Mouse (Mus musculus): Measurements from ENCODE around the gene Plekhg5. TPM values are rescaled to one million over a fixed set of nuclear protein-coding genes. Genes with fewer than 3 reads are reported as not detected.

Plekhg5 gene
- 42.2 and 57.4 TPM in 2 replicates for polyA plus RNA-seq (2012; ENCODE audit: low replicate concordance)

DNA sequence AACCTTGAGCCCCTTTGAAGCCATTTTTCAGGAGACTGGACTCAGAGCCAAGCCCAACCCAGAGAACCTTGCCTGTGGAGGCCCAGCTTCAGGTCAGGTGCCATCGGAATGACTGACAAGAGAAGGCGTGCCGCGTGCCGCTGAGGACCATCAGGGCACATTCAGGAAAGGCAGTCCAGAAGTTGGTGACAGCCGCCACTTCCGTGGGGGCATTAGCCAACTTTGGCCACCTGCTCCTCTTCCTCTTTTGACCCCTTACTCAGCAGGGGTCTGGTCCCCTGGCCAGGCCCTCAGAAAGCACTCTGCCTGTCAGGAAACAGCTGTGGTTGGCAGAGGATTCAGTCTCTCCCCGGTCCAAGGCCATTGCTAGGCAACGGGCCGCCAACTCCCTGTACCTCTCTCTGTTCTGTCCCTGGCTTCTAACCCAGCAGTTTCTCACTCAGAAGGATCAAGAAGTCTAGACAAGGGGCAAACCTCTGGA, at the start of gene Plekhg5:
Gene Plekhg5 (plus strand): TSS at position 378 of the 481 bp plus-strand sequence.

DNA sequence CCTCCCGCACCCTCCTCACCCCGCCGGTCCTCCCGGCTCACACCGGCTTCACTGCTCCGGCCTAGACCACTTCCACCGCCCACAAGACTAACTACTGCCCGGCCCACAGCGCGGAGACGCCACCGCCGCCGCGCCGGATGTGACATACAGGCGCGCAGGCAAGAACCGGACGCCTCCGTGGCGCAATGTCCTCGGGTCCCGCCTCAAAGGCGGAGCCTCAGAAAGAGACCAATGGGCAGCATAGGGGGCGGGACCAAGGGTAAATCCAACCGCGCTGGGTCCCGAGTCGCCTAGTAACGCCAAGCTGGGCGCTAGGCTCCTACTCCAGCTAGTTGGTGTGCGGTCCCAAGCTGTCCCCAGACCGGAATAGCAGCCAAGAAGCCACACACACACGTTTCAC, 44.8 kb upstream of the Plekhg5 start, which contains the start of gene Zbtb48:
Gene Zbtb48 (minus strand): TSS at position 148 of the 400 bp plus-strand sequence.

DNA sequence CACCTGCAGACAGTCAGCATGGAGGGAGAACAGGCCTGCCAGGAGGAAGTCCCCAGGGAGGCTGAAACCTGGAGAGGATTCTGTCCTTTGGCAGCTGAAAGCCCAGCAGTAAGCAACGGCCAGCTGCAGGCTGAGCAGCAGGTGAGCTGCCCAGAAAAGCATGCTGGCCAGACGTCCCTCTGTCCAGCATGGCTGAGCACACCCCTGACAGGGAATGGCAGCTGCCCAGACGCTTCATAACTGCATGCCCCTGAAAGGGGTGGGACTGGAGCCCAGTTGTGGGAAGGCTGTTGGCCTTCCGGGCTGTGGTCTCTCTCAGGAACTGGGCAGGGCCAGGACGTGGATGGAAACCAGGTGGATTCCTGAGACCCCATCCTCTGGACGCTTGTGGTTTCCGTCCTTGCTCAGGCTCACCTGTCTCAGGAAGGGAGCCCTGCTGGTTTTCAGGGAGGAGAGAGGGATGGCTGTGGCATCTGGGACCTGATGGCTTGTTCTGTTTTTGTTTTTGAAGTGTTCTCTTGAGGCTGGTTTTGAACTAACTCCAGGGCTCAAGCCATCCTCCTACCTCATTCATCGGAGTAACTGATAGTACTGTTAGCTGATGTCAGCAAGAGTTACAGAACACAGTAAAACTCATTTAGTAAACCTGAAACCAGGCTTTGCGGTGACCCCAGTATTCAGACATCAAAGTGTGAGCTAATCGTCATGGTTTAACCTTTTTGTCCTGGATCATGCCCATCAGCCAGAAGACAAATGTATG, 33.9 kb upstream of the Plekhg5 start, which contains the start of gene Tas1r1:
Gene Tas1r1 (minus strand): TSS at position 344 of the 760 bp plus-strand sequence.

DNA sequence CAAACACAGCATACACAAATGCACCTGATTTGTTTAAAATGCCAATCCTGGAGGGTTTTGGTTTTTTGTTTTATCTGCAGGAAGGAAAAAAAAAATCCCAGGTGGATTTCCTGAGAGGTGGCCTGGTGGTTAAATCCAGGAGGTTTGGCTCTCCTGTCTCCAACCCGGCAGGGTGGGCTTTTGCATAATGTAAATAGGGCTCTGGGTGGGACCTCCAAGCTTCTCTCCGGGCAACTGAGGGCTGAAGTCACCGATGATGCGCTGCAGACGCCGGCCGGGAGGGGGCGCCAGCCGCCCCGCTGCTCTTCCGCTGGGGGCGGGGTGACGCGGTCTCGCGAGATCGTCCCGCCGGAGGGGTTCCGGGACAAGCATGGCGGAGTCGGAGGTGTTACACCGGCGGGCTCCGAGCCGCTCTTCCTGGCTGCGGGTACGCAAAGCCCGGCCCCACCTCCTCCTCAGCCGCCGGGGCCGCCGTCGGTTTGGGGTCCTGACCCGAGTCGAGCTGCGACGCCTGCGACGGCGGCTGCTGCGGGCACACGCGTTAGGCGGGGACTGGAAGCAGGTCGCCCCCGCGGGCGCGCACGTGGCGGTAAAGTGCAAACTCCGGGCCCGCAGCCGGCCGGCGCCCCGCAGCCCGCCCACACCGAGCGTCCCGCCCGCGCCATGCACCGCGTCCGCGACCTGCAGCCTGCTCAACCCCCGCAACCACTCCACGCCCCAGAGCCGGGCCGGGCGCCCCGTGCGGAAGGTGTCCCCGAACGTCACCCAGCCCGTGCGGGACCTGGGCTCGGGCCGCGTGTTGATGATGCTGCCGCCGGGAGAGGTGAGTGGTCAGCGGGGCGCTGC, 33.1 kb upstream of the Plekhg5 start, which contains the start of gene Nol9:
Gene Nol9 (plus strand): TSS at position 337 of the 846 bp plus-strand sequence.

DNA sequence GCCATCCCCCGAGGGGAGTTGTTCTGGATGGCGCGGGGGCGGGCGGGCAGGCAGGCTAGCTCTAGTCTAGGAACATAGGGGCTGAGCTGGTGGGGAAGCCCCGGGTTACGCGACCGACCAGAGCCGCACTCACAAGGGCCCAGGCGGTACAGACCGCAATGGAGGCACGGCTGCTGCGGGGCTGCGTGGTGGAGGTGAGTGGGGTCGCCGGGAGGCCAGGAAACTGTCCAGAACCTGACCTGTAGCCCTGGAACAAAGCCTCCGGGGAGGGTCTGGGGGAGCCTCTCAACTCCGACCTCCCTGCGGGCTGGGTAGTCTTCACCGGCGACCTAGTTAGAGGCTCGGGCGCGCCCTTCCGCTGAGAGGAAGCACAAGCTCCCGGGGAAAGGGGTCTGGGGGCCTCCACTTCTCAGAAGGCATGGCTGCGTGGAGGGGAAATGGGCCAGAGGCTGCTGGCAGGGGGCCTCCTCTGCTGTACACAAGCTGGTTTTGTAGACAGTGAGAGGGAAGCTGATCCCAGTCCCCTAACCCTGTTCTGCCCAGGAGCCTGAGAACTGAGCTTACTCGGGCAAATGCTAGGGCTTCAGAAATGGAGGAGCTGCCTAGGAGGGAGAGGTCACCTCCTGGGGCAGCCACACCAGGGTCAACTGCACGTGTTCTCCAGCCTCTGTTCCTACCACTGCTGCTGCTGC, 43.8 kb downstream of the Plekhg5 start, which contains the start of gene Tnfrsf25:
Gene Tnfrsf25 (plus strand): TSS at position 14 of the 692 bp plus-strand sequence.

DNA sequence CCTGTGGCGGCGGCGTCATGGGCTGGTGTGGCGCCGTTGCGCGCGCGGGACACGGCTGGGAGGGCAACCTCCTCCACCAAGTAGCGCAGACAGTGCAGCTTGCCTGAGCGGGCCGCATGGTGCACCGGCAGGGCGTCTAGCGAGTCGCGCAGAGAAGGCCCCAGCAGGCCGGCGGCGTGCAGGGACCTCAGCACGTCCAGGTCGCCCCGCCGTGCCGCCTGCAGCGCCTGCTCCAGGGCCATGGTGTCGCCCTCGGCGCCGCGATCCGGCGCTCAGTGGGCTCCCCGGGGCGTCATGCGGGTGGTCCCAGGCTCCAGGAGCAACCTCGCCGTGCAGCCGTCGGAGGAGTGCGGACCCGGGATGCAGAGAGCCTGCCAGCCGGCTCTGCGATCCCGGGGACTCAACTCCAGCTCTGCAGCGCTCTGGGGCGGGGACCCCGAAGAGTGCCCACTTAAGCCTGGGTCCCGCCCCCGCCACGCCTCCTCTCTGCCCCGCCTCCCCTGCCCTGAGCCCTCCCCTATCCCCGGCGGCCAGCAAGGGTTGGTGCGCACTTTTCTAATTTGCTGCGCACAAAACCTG, 79.8 kb downstream of the Plekhg5 start, which contains the start of gene Espn:
Gene Espn (minus strand): TSS at position 406 of the 579 bp plus-strand sequence.

DNA sequence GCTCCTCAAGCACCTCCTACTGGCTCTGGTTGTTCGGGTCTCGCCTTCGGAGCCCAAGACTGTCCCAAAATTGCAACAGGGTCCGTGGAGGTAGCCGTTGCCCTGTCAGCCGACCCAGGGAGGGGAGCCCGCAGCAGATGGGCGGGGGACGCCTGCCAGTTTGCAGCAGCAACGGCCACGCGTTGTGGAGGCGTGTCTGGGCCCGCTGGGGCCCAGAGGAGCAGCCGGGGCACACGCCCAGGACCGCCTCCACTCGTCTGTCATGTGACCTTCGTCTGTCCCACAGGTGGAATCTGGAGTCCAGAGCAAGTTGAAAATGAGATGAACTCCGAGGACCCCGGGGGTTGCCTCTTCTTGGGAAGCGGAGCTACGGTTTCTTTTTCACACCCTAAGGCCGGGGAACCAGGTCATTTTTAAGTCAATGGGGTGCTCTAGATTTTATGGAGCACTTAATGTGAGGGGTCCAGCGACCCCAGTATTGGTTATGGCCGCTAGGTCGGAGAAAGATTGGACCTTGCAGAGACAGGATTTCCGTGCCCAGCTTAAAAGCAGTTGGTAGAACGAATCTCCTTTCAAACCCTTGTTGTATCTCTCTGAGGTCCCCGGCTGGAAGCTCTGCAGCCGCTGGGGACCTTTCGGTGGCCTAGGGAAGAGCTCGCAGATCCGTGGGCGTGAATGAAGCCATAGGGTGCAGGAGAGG, 86.4 kb downstream of the Plekhg5 start, which contains the start of gene Hes2:
Gene Hes2 (plus strand): TSS at position 283 of the 700 bp plus-strand sequence.

Other genes with a start within 250 kb of the Plekhg5 start
- 6.8 and 9.2 TPM in 2 replicates for gene Camta1, start 210.6 kb upstream of the Plekhg5 start, polyA plus RNA-seq (2012; ENCODE audit: low replicate concordance)
- gene Dnajc11, start 138.8 kb upstream of the Plekhg5 start, polyA plus RNA-seq (2012; ENCODE audit: low replicate concordance), result 14.0 and 86.7 TPM in 2 replicates
- gene Thap3, start 83.5 kb upstream of the Plekhg5 start, polyA plus RNA-seq (2012; ENCODE audit: low replicate concordance), result 11.2 and 18.9 TPM in 2 replicates
- gene Phf13, start 76.2 kb upstream of the Plekhg5 start, polyA plus RNA-seq (2012; ENCODE audit: low replicate concordance), result 1.9 and 4.4 TPM in 2 replicates
- 13.8 and 16.0 TPM in 2 replicates for gene Klhl21, start 63.7 kb upstream of the Plekhg5 start, polyA plus RNA-seq (2012; ENCODE audit: low replicate concordance)
- gene Zbtb48, start 44.8 kb upstream of the Plekhg5 start, polyA plus RNA-seq (2012; ENCODE audit: low replicate concordance), result 5.6 and 9.8 TPM in 2 replicates
- not detected in 2 replicates for gene Tas1r1, start 33.9 kb upstream of the Plekhg5 start, polyA plus RNA-seq (2012; ENCODE audit: low replicate concordance)
- gene Nol9, start 33.2 kb upstream of the Plekhg5 start, polyA plus RNA-seq (2012; ENCODE audit: low replicate concordance), result 67.1 and 129 TPM in 2 replicates
- 2.3 and 5.3 TPM in 2 replicates for gene Tnfrsf25, start 43.4 kb downstream of the Plekhg5 start, polyA plus RNA-seq (2012; ENCODE audit: low replicate concordance)
- gene Espn, start 79.9 kb downstream of the Plekhg5 start, polyA plus RNA-seq (2012; ENCODE audit: low replicate concordance), result 98.7 and 167 TPM in 2 replicates
- gene Hes2, start 86.4 kb downstream of the Plekhg5 start, polyA plus RNA-seq (2012; ENCODE audit: low replicate concordance), result 0.62 TPM in 1 of 2 replicates, not detected in the other
- 6.4 and 15.0 TPM in 2 replicates for gene Acot7, start 105.6 kb downstream of the Plekhg5 start, polyA plus RNA-seq (2012; ENCODE audit: low replicate concordance)
- 0.48 TPM in 1 of 2 replicates, not detected in the other for gene Gpr153, start 201.7 kb downstream of the Plekhg5 start, polyA plus RNA-seq (2012; ENCODE audit: low replicate concordance)
- gene Hes3, start 219.2 kb downstream of the Plekhg5 start, polyA plus RNA-seq (2012; ENCODE audit: low replicate concordance), result 0.22 and 0.50 TPM in 2 replicates
- gene Icmt, start 224.7 kb downstream of the Plekhg5 start, polyA plus RNA-seq (2012; ENCODE audit: low replicate concordance), result 17.2 and 31.3 TPM in 2 replicates
- 0.23 TPM in 1 of 2 replicates, not detected in the other for gene Rnf207, start 246.5 kb downstream of the Plekhg5 start, polyA plus RNA-seq (2012; ENCODE audit: low replicate concordance)